Mouse (Mus musculus): Measurements from ENCODE around the gene Eif4e1b.
"Not testable (repeated sequence)": the region's sequence is repeated elsewhere in the genome, so short reads cannot be mapped to it uniquely, and the experiment has no call there.

Eif4e1b gene

GRCm38 (mm10) chr13:54759496-54759895 lies 24.3 kb upstream of the Eif4e1b start:
- DNase-seq (ENCODE audit: low read depth in 1 of 2, low spot score in 2 of 2) = no peak

- no peak for DNase-seq (ENCODE audit: low read depth in 1 of 2, low spot score in 2 of 2)
Measured at GRCm38 (mm10) chr13:54760164-54760795, 23.5 kb upstream of the Eif4e1b start.

- no peak for DNase-seq (ENCODE audit: low read depth in 1 of 2, low spot score in 2 of 2)
Measured at GRCm38 (mm10) chr13:54760906-54761305, 22.9 kb upstream of the Eif4e1b start.

- no peak for DNase-seq (ENCODE audit: low read depth in 1 of 2, low spot score in 2 of 2)
Measured at GRCm38 (mm10) chr13:54765281-54766191, 18.3 kb upstream of the Eif4e1b start.

GRCm38 (mm10) chr13:54766192-54766768 lies 17.5 kb upstream of the Eif4e1b start, which contains the start of gene Sncb:
Gene Sncb, minus strand, starts transcription at chr13:54766595.
- DNase-seq (ENCODE audit: low read depth in 1 of 2, low spot score in 2 of 2) = no peak

- no peak for DNase-seq (ENCODE audit: low read depth in 1 of 2, low spot score in 2 of 2)
Measured at GRCm38 (mm10) chr13:54767012-54767411, 16.8 kb upstream of the Eif4e1b start.

GRCm38 (mm10) chr13:54780592-54780991 lies 3.2 kb upstream of the Eif4e1b start:
- no peak for DNase-seq (ENCODE audit: low read depth in 1 of 2, low spot score in 2 of 2)

GRCm38 (mm10) chr13:54781086-54781485 lies 2.7 kb upstream of the Eif4e1b start:
- DNase-seq (ENCODE audit: low read depth in 1 of 2, low spot score in 2 of 2) = no peak

- DNase-seq (ENCODE audit: low read depth in 1 of 2, low spot score in 2 of 2) = no peak
Measured at GRCm38 (mm10) chr13:54783235-54783634, 563 bp upstream of the Eif4e1b start.

- DNase-seq (ENCODE audit: low read depth in 1 of 2, low spot score in 2 of 2) = not testable (repeated sequence)
Measured at GRCm38 (mm10) chr13:54787591-54787990, 3.8 kb downstream of the Eif4e1b start.

- peak; percentile 91 to 95 for DNase-seq (ENCODE audit: low read depth in 1 of 2, low spot score in 2 of 2)
Measured at GRCm38 (mm10) chr13:54788740-54789560, 5.2 kb downstream of the Eif4e1b start, which contains the start of gene Tspan17. Gene Tspan17, plus strand, starts transcription at chr13:54789377.

GRCm38 (mm10) chr13:54789561-54790397 lies 6.0 kb downstream of the Eif4e1b start:
- no peak for DNase-seq (ENCODE audit: low read depth in 1 of 2, low spot score in 2 of 2)

GRCm38 (mm10) chr13:54792259-54793230 lies 8.7 kb downstream of the Eif4e1b start:
- no peak for DNase-seq (ENCODE audit: low read depth in 1 of 2, low spot score in 2 of 2)

GRCm38 (mm10) chr13:54794002-54794577 lies 10.3 kb downstream of the Eif4e1b start:
- no peak for DNase-seq (ENCODE audit: low read depth in 1 of 2, low spot score in 2 of 2)

- DNase-seq (ENCODE audit: low read depth in 1 of 2, low spot score in 2 of 2) = no peak
Measured at GRCm38 (mm10) chr13:54794843-54795242, 11.0 kb downstream of the Eif4e1b start.

GRCm38 (mm10) chr13:54797356-54797755 lies 13.6 kb downstream of the Eif4e1b start:
- no peak for DNase-seq (ENCODE audit: low read depth in 1 of 2, low spot score in 2 of 2)

- no peak for DNase-seq (ENCODE audit: low read depth in 1 of 2, low spot score in 2 of 2)
Measured at GRCm38 (mm10) chr13:54797861-54798643, 14.3 kb downstream of the Eif4e1b start.

- no peak for DNase-seq (ENCODE audit: low read depth in 1 of 2, low spot score in 2 of 2)
Measured at GRCm38 (mm10) chr13:54798740-54799139, 14.9 kb downstream of the Eif4e1b start.
